Comparison of ENCODE assay signal across 18 mouse cellular contexts in genomic region chr16:56360992-56361391, GRCm38 (mm10).
DNase-seq lines count a peak whose midpoint lies in the region; ATAC-seq lines count a peak whose summit lies in the region.
"Had no signal": no experiment of that assay in that cellular context is flagged by ENCODE, and none has a peak within 500 bp of the region (broad histone marks: within the 10 kb centered on the region; RNA-seq: fewer than 3 reads in every experiment).

No protein-coding gene starts in this region.

- H3K4me1 ChIP-seq in embryonic facial prominence, embryonic 14.5 days (ENCODE audit: control insufficient read depth, insufficient read depth, low read length) = no peaks in the 10 kb centered on the region
- H3K4me1 ChIP-seq in lung, embryonic 15.5 days = no peaks in the 10 kb centered on the region
- H3K4me1 ChIP-seq: embryonic facial prominence, embryonic 12.5 days; limb, embryonic 12.5 days; liver, embryonic 15.5 days; midbrain, embryonic 10.5 days had no signal

- H3K27ac ChIP-seq in embryonic facial prominence, embryonic 14.5 days (replicated peaks; ENCODE audit: low read depth, low read length) = no peak overlapping the region
- no peak overlapping the region for H3K27ac ChIP-seq in lung, embryonic 15.5 days
- H3K27ac ChIP-seq: embryonic facial prominence, embryonic 12.5 days; heart, embryonic 15.5 days; kidney, postnatal 0 days; limb, embryonic 12.5 days; liver, embryonic 15.5 days; midbrain, embryonic 10.5 days had no signal

- WGBS in embryonic facial prominence, embryonic 14.5 days = 41% methylated on average over 1 of the region's 1 CpGs
- WGBS in lung, embryonic 15.5 days = 5% methylated on average over 1 of the region's 1 CpGs

- H3K27me3 ChIP-seq in embryonic facial prominence, embryonic 14.5 days (replicated peaks; ENCODE audit: control insufficient read depth, insufficient read depth, low read length) = no peaks in the 10 kb centered on the region
- H3K27me3 ChIP-seq in lung, embryonic 15.5 days = no peaks in the 10 kb centered on the region
- H3K27me3 ChIP-seq: embryonic facial prominence, embryonic 12.5 days; heart, embryonic 15.5 days; limb, embryonic 12.5 days; liver, embryonic 15.5 days had no signal

- peak; percentile 16 for DNase-seq in heart, adult 8-10 months (ENCODE audit: low spot score)
- DNase-seq in heart, postnatal 25 days (ENCODE audit: low spot score) = no peak
- DNase-seq in brain, adult 2 months (ENCODE audit: low read depth, low spot score) = peak; percentile 23
- peak; percentile 34 for DNase-seq in embryonic facial prominence, embryonic 14.5 days (ENCODE audit: low spot score)
- no peak for DNase-seq in spleen, postnatal 10 days (ENCODE audit: low spot score in 2 of 2)
- no peak for DNase-seq in urinary bladder, postnatal 10 days (ENCODE audit: low spot score)
- DNase-seq: cerebellum, adult 2 months; right cerebral cortex, adult 18-20 months had no signal

- peaks cover 6% of the 10 kb centered on the region for H3K9me3 ChIP-seq in embryonic facial prominence, embryonic 14.5 days (ENCODE audit: control insufficient read depth, low read length)
- no peaks in the 10 kb centered on the region for H3K9me3 ChIP-seq in lung, embryonic 15.5 days
- H3K9me3 ChIP-seq: heart, embryonic 15.5 days; liver, embryonic 15.5 days; midbrain, embryonic 10.5 days had no signal

- no peak overlapping the region for H3K9ac ChIP-seq in embryonic facial prominence, embryonic 14.5 days (ENCODE audit: low read depth, low read length)
- no peak overlapping the region for H3K9ac ChIP-seq in lung, embryonic 15.5 days
- H3K9ac ChIP-seq: embryonic facial prominence, embryonic 12.5 days; heart, embryonic 15.5 days; limb, embryonic 12.5 days; liver, embryonic 15.5 days had no signal

- ATAC-seq in embryonic facial prominence, embryonic 14.5 days (ENCODE audit: low read depth) = no peak
- ATAC-seq in lung, embryonic 15.5 days (ENCODE audit: borderline replicate concordance, extremely low read depth, low FRiP score, low TSS enrichment) = 0 out of 2 replicates have a peak, but pooled peaks have one; percentile 39
- ATAC-seq: activated CD4-positive, CD25-positive, alpha-beta regulatory T cell, adult 4 months; inflammation-experienced regulatory T-cells, adult 6 months had no signal

- intact Hi-C loops in heart, postnatal 25 days (cut with DNase I) = no loop called here

- H3K36me3 ChIP-seq in embryonic facial prominence, embryonic 14.5 days (ENCODE audit: control insufficient read depth, insufficient read depth, low read length) = no peaks in the 10 kb centered on the region
- H3K36me3 ChIP-seq in lung, embryonic 15.5 days = no peaks in the 10 kb centered on the region
- H3K36me3 ChIP-seq: embryonic facial prominence, embryonic 12.5 days; heart, embryonic 15.5 days; limb, embryonic 12.5 days; liver, embryonic 15.5 days; midbrain, embryonic 10.5 days had no signal

- no peak overlapping the region for H3K4me2 ChIP-seq in embryonic facial prominence, embryonic 14.5 days (ENCODE audit: low read depth, low read length)
- no peak overlapping the region for H3K4me2 ChIP-seq in lung, embryonic 15.5 days
- H3K4me2 ChIP-seq: embryonic facial prominence, embryonic 12.5 days; heart, embryonic 15.5 days; limb, embryonic 12.5 days; liver, embryonic 15.5 days had no signal

- no peak overlapping the region for H3K4me3 ChIP-seq in embryonic facial prominence, embryonic 14.5 days (ENCODE audit: low read depth, low read length)
- no peak overlapping the region for H3K4me3 ChIP-seq in lung, embryonic 15.5 days
- H3K4me3 ChIP-seq: embryonic facial prominence, embryonic 12.5 days; heart, embryonic 15.5 days; limb, embryonic 12.5 days; liver, embryonic 15.5 days; midbrain, embryonic 10.5 days; myocyte had no signal

Comparison
In these comparisons a context has a peak if more than half of its experiments do, and no peak if none do; other contexts are left out.
1. DNase-seq: peak in heart, adult 8-10 months (single experiment), brain, adult 2 months (single experiment) and embryonic facial prominence, embryonic 14.5 days (single experiment); none in heart, postnatal 25 days (single experiment), spleen, postnatal 10 days (0 of 2) and urinary bladder, postnatal 10 days (single experiment).